Mouse (Mus musculus): ENCODE data around the gene Zc3h10. TPM values are rescaled to one million over a fixed set of nuclear protein-coding genes. Genes with fewer than 3 reads are reported as not detected.

Gene Zc3h10
- 15.4 and 19.5 TPM in 2 replicates for polyA plus RNA-seq (2016; fragmentation: Nextera tagmentation; extraction: Ambion mirVana)

DNA sequence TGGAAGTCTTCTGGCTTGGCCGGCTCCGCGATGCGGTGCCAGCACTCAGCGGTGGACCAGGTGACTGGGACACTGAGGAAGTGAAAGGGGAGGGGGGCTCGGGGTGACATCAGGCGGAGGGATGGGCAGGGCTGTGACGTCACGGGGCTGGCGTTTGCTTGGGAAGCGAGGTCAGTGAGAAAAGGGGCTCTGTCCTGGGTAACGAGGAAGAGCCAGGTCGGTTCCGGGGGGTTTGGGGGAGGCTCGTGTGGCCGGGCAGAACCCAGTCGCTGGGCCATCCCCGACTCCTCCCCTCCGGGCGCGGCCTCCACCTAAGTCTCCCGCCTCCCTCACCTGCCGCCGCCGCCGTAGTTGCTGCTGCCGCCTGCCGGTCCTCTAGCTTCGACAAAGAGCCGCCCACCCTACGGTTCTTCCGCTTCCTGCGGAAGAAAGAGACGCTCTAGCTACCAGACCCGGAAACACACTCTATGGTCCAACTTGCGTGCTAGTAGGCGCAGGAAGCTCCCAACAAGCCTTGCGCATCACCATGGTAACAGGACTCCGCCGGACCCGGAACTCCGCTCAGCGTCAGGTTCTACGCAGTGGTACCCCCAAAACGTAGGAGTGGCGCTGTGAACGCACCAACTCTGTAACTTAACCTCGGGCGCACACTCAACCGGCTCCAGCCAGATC, at the start of gene Zc3h10:
Gene Zc3h10 (minus strand): TSS at position 414 of the 672 bp plus-strand sequence.
- DNase-seq (ENCODE audit: low spot score), result peak; percentile 95
- Histone ChIP-seq H3K36me3 (peaks cover 36% of the 10 kb centered on the region), H3K27me3 (ENCODE audit: low read depth, poor library complexity, severe bottlenecking) (no peaks in the 10 kb centered on the region), H3K4me1 (peaks cover 32% of the 10 kb centered on the region), H3K9me3 (replicated peaks) (no peaks in the 10 kb centered on the region), H3K27ac (replicated peaks) (peak within 1 kb of the TSS; percentile 97), H3K4me3 (peak within 1 kb of the TSS; percentile 84)
- under 1% methylated on average over 49 of the region's 50 CpGs for WGBS

DNA sequence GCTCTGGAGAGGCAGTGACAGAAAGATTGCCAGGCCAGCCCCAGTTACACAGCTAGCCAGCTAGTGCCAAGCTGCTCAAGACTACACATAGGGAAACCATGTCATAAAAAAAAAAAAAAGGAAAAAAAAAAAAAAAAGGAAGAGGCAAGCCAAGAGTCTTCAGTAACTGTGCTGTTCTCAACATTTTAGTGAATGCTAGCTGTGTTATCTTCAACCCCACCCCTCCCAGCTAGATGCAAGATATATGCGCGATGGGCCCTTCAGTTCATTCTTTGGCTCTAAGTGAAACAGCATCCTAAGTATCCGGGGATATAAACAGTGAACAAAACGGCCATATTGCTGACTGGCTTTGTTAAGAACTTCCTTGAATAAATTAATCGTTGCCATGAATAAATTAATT, 45.2 kb upstream of the Zc3h10 start:
- DNase-seq (ENCODE audit: low spot score), result no peak
- no peak overlapping the region for H3K4me3 ChIP-seq
- H3K27me3 ChIP-seq (ENCODE audit: low read depth, poor library complexity, severe bottlenecking), result peaks cover 21% of the 10 kb centered on the region
- H3K27ac ChIP-seq (replicated peaks), result no peak overlapping the region
- H3K9me3 ChIP-seq (replicated peaks), result no peaks in the 10 kb centered on the region
- 80% methylated on average over 5 of the region's 5 CpGs for WGBS
- H3K4me1 ChIP-seq, result peaks cover 19% of the 10 kb centered on the region
- no peaks in the 10 kb centered on the region for H3K36me3 ChIP-seq

DNA sequence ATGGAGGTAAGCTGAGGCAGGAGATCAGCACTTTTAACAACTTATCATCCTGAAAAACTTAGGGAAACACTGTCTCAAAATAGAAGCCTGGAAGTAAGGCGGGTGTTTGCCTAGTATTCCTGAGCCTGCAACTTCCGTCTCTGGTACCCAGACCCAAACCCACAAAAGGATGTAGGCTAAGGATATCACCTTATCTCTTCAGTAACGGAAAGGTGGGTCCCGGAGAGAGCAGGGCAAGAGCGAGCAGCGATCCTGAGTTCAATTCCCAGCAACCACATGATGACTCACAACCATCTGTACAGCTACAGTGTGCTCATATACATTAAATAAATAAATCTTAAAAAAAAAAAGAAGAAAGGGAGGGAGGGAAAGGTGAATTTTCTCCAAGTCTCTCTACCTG, 43.9 kb upstream of the Zc3h10 start:
- H3K4me3 ChIP-seq, result no peak overlapping the region
- peaks cover 34% of the 10 kb centered on the region for H3K27me3 ChIP-seq (ENCODE audit: low read depth, poor library complexity, severe bottlenecking)
- 86% methylated on average over 6 of the region's 6 CpGs for WGBS
- no peak overlapping the region for H3K27ac ChIP-seq (replicated peaks)
- peaks cover 26% of the 10 kb centered on the region for H3K4me1 ChIP-seq
- no peaks in the 10 kb centered on the region for H3K36me3 ChIP-seq
- no peak for DNase-seq (ENCODE audit: low spot score)
- no peaks in the 10 kb centered on the region for H3K9me3 ChIP-seq (replicated peaks)

- Histone ChIP-seq H3K27me3 (ENCODE audit: low read depth, poor library complexity, severe bottlenecking) (peaks cover 46% of the 10 kb centered on the region), H3K9me3 (replicated peaks) (no peaks in the 10 kb centered on the region), H3K4me1 (peaks cover 28% of the 10 kb centered on the region), H3K27ac (replicated peaks) (peak overlapping the region; percentile 77), H3K36me3 (no peaks in the 10 kb centered on the region), H3K4me3 (peak overlapping the region; percentile 78)
- DNase-seq (ENCODE audit: low spot score), result peak; percentile 79
- under 1% methylated on average over 43 of the region's 43 CpGs for WGBS
Measured at GRCm38 (mm10) chr10:128590193-128590690, 42.7 kb upstream of the Zc3h10 start.

DNA sequence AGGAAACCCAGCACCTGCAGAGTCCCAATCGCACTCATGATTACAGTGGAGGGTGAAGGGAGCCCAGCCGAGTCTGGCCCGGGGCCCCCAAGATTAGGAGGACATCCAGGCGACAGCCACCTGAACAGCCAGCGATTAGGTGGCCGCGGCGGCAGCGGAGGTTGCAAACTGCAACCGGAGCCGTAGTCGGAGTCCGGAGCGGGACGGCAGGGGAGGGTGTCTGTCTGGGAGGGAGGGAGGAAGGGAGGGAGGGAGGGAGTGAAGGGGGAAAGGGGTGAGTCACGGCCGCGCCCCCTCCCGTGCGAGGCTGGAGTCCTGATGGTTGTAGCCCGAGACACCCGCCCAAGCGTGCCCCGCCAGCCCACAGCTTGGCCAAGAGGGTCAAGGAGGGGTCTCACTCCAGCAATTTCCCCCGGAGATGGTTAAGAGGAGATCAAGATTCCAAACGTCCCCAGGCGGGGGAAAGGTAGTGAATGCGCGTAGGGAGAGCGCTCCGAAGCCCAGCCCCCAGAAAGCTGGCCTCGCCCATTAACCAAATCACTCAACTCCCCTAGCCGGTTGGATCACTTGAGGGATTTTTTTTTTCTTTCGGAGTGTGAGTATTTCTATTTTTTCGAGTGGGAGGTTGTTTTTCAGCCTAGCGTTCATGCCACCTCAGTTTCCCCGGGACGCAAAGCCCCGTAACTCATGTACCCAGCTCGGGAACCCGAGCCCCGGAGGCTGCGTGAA, 42.1 kb upstream of the Zc3h10 start, which contains the start of gene Erbb3:
Gene Erbb3 (minus strand): TSS at position 189 of the 729 bp plus-strand sequence.
- peak; percentile 55 for DNase-seq (ENCODE audit: low spot score)
- H3K27ac ChIP-seq (replicated peaks), result peak within 1 kb of the TSS; percentile 77
- WGBS, result under 1% methylated on average over 43 of the region's 43 CpGs
- peaks cover 52% of the 10 kb centered on the region for H3K27me3 ChIP-seq (ENCODE audit: low read depth, poor library complexity, severe bottlenecking)
- H3K9me3 ChIP-seq (replicated peaks), result no peaks in the 10 kb centered on the region
- no peaks in the 10 kb centered on the region for H3K36me3 ChIP-seq
- H3K4me3 ChIP-seq, result peak within 1 kb of the TSS; percentile 78
- H3K4me1 ChIP-seq, result peaks cover 28% of the 10 kb centered on the region

DNA sequence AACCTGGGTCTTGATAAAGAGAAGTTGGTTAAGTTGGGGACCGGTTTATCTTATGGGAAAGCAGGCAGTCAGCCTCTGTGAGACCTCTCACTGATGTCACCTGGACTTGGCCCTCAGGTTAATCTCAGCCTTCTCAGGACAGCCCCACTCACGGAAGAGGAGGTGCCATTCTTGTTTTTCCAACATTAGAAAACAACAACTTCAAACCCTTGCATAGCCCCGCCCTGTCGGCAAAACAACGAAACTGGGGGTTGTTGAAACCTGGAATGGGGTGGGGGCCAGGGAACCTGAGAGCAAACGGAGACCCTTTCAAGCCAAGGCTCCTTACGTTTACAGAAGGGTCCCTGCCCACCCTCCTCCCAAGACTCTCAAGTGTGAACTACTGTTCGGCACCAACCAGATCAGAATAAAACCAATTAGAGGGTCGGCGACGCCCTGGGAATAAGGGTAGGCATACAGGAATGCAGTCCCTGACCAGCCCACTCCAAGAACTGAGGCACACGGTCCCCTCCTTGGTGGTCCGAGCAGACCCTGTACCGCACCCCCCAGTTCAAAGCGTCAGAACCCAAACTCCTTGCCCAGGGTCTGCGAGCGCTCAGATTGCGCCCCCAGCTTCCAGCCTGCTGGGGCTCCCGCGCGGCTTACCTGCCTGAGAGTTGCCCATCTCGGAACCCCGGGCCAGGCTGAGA, 41.3 kb upstream of the Zc3h10 start:
- Histone ChIP-seq H3K4me1 (peaks cover 29% of the 10 kb centered on the region), H3K27me3 (ENCODE audit: low read depth, poor library complexity, severe bottlenecking) (peaks cover 59% of the 10 kb centered on the region), H3K9me3 (replicated peaks) (no peaks in the 10 kb centered on the region), H3K36me3 (no peaks in the 10 kb centered on the region), H3K27ac (replicated peaks) (no peak overlapping the region), H3K4me3 (peak overlapping the region; percentile 78)
- WGBS, result 3% methylated on average over 23 of the region's 23 CpGs
- peak; percentile 26 for DNase-seq (ENCODE audit: low spot score)

- H3K27ac ChIP-seq (replicated peaks), result no peak overlapping the region
- H3K36me3 ChIP-seq, result no peaks in the 10 kb centered on the region
- 21% methylated on average over 1 of the region's 1 CpGs for WGBS
- H3K27me3 ChIP-seq (ENCODE audit: low read depth, poor library complexity, severe bottlenecking), result peaks cover 67% of the 10 kb centered on the region
- no peak overlapping the region for H3K4me3 ChIP-seq
- DNase-seq (ENCODE audit: low spot score), result no peak
- peaks cover 37% of the 10 kb centered on the region for H3K4me1 ChIP-seq
- no peaks in the 10 kb centered on the region for H3K9me3 ChIP-seq (replicated peaks)
Measured at GRCm38 (mm10) chr10:128588136-128588535, 40.6 kb upstream of the Zc3h10 start.

GRCm38 (mm10) chr10:128587697-128588096, 40.1 kb upstream of the Zc3h10 start:
- Histone ChIP-seq H3K36me3 (no peaks in the 10 kb centered on the region), H3K9me3 (replicated peaks) (no peaks in the 10 kb centered on the region), H3K27me3 (ENCODE audit: low read depth, poor library complexity, severe bottlenecking) (peaks cover 72% of the 10 kb centered on the region), H3K4me3 (no peak overlapping the region), H3K27ac (replicated peaks) (no peak overlapping the region), H3K4me1 (peaks cover 37% of the 10 kb centered on the region)
- DNase-seq (ENCODE audit: low spot score), result no peak
- 55% methylated on average over 8 of the region's 8 CpGs for WGBS

DNA sequence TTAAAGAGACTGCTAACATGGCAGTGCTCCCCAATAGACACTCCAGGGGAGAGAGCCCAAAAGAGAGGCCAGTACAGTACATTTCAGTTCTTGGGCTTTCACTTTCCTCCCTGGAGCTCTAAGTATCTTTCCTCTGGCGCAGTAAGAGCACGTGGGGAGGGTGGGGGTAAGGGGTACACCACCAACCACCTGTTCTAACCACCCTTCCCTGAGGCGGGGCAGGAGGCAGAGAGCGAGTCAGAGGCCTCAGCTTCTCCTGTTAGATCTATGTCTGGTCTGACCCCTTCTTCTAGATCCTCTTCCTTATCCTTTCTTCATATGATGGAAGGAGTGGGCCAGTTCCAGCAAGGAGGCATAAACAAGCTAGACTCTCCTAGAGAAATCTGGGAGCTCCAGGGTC, 39.5 kb upstream of the Zc3h10 start:
- H3K9me3 ChIP-seq (replicated peaks), result no peaks in the 10 kb centered on the region
- 53% methylated on average over 4 of the region's 4 CpGs for WGBS
- H3K4me3 ChIP-seq, result no peak overlapping the region
- H3K27me3 ChIP-seq (ENCODE audit: low read depth, poor library complexity, severe bottlenecking), result peaks cover 75% of the 10 kb centered on the region
- H3K27ac ChIP-seq (replicated peaks), result no peak overlapping the region
- DNase-seq (ENCODE audit: low spot score), result no peak
- no peaks in the 10 kb centered on the region for H3K36me3 ChIP-seq
- peaks cover 37% of the 10 kb centered on the region for H3K4me1 ChIP-seq

DNA sequence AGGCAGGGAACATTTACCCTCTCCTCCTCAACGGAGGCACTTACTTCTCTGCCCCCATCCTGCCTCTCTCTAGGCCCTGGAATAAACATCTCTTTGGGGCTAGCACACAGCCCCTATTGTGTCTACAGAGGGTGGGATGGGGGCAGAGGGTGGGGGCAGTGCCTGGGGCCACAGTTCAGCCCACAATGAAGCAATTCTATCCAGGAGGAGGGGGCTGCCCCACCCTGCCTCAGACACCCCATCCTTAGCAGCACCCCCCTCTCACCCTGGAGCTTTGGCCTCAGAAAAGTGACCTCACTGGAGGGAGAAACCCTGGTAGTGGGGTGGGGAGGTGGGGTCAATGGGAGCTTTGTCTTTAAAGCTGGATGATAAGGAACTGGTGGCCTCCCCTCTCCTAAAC, 39.0 kb upstream of the Zc3h10 start:
- H3K4me1 ChIP-seq, result peaks cover 37% of the 10 kb centered on the region
- no peak overlapping the region for H3K27ac ChIP-seq (replicated peaks)
- DNase-seq (ENCODE audit: low spot score), result no peak
- 17% methylated on average over 1 of the region's 1 CpGs for WGBS
- no peaks in the 10 kb centered on the region for H3K9me3 ChIP-seq (replicated peaks)
- no peak overlapping the region for H3K4me3 ChIP-seq
- no peaks in the 10 kb centered on the region for H3K36me3 ChIP-seq
- peaks cover 75% of the 10 kb centered on the region for H3K27me3 ChIP-seq (ENCODE audit: low read depth, poor library complexity, severe bottlenecking)

DNA sequence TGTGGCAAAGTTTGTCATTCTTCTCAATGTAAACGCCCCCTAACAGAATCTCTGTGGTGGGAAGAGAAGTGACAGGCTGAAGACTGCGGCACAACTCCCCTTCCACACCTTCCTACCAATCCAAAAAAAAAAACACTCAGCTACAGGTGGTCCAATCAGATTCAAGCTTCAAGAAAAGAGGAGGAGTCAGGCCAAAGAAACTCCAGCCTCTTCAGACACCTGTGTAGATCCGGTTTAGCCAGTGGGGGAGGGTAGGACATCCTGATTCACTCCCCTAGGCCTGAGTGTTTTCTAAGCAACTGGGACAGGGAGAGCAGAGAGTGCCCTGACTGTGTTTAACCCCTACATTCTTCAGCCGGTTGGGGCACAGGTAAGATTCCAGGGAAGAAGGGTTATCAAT, 36.8 kb upstream of the Zc3h10 start:
- no peak for DNase-seq (ENCODE audit: low spot score)
- no peaks in the 10 kb centered on the region for H3K9me3 ChIP-seq (replicated peaks)
- peaks cover 70% of the 10 kb centered on the region for H3K27me3 ChIP-seq (ENCODE audit: low read depth, poor library complexity, severe bottlenecking)
- no peak overlapping the region for H3K4me3 ChIP-seq
- no peaks in the 10 kb centered on the region for H3K36me3 ChIP-seq
- 14% methylated on average over 4 of the region's 4 CpGs for WGBS
- H3K27ac ChIP-seq (replicated peaks), result no peak overlapping the region
- H3K4me1 ChIP-seq, result peaks cover 24% of the 10 kb centered on the region

DNA sequence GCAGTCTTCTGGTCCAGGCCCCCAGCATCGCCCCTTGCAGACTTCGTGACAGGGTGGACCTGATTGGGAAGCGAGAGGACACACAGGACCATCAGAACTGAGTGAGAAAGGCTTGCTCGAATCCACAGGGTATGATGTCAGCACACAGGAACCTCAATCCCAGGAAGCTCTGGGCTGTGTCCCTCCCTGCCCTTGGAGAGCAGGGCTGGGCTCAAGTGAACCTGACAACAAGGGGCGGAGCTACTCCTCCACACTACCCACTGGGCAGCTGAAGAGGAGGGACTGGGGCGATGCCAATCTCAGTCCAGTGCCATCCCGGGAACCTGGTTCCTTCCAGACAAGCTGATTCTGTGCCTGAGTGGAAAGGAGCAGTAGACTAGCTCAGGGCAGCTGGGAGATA, 36.1 kb upstream of the Zc3h10 start:
- H3K9me3 ChIP-seq (replicated peaks), result no peaks in the 10 kb centered on the region
- DNase-seq (ENCODE audit: low spot score), result no peak
- no peak overlapping the region for H3K27ac ChIP-seq (replicated peaks)
- peaks cover 18% of the 10 kb centered on the region for H3K4me1 ChIP-seq
- 23% methylated on average over 7 of the region's 7 CpGs for WGBS
- no peaks in the 10 kb centered on the region for H3K36me3 ChIP-seq
- peaks cover 62% of the 10 kb centered on the region for H3K27me3 ChIP-seq (ENCODE audit: low read depth, poor library complexity, severe bottlenecking)
- H3K4me3 ChIP-seq, result no peak overlapping the region
